Mouse (Mus musculus): ENCODE data around the gene Rock2. TPM values are rescaled to one million over a fixed set of nuclear protein-coding genes. Genes with fewer than 3 reads are reported as not detected.

Gene Rock2
- polyA plus RNA-seq, 1 experiment from 2014 or later, result 13.3 TPM

- 82% methylated on average over 5 of the region's 5 CpGs for WGBS
- Histone ChIP-seq H3K36me3 (ENCODE audit: control insufficient read depth, insufficient read depth) (peaks cover 11% of the 10 kb centered on the region; the same call in 1 of the 2 replicates), H3K27ac (ENCODE audit: low read depth, low read length) (no peak overlapping the region), H3K4me3 (ENCODE audit: low read depth, low read length) (no peak overlapping the region), H3K9ac (ENCODE audit: low read depth, low read length) (no peak overlapping the region), H3K27me3 (replicated peaks; ENCODE audit: control insufficient read depth, insufficient read depth, low read length) (no peaks in the 10 kb centered on the region), H3K9me3 (ENCODE audit: control insufficient read depth) (no peaks in the 10 kb centered on the region), H3K4me1 (replicated peaks; ENCODE audit: control insufficient read depth, insufficient read depth, low read length) (0 out of 2 replicates have a peak, but pooled peaks cover 3% of the 10 kb centered on the region), H3K4me2 (replicated peaks; ENCODE audit: low read depth) (no peak overlapping the region)
- ATAC-seq, result no peak
- TF ChIP-seq CTCF (IDR thresholded peaks at IDR 0.05; ENCODE audit: low read depth), result no peak
Observed at GRCm38 (mm10) chr12:16996281-16996680, 101.6 kb downstream of the Rock2 start.

- H3K9ac ChIP-seq (ENCODE audit: low read depth, low read length), result no peak overlapping the region
- H3K27me3 ChIP-seq (replicated peaks; ENCODE audit: control insufficient read depth, insufficient read depth, low read length), result no peaks in the 10 kb centered on the region
- no peak for ATAC-seq
- no peak overlapping the region for H3K4me2 ChIP-seq (replicated peaks; ENCODE audit: low read depth)
- no peaks in the 10 kb centered on the region for H3K9me3 ChIP-seq (ENCODE audit: control insufficient read depth)
- H3K36me3 ChIP-seq (ENCODE audit: control insufficient read depth, insufficient read depth), result peaks cover 11% of the 10 kb centered on the region; the same call in 1 of the 2 replicates
- H3K4me1 ChIP-seq (replicated peaks; ENCODE audit: control insufficient read depth, insufficient read depth, low read length), result 0 out of 2 replicates have a peak, but pooled peaks cover 3% of the 10 kb centered on the region
- no peak overlapping the region for H3K27ac ChIP-seq (ENCODE audit: low read depth, low read length)
- TF ChIP-seq CTCF (IDR thresholded peaks at IDR 0.05; ENCODE audit: low read depth), result no peak
- WGBS, result 90% methylated on average over 5 of the region's 5 CpGs
- no peak overlapping the region for H3K4me3 ChIP-seq (ENCODE audit: low read depth, low read length)
Observed at GRCm38 (mm10) chr12:16996886-16997462, 102.3 kb downstream of the Rock2 start.

GRCm38 (mm10) chr12:16999146-16999545 lies 104.5 kb downstream of the Rock2 start:
- no peak for ATAC-seq
- Histone ChIP-seq H3K4me1 (replicated peaks; ENCODE audit: control insufficient read depth, insufficient read depth, low read length) (0 out of 2 replicates have a peak, but pooled peaks cover 3% of the 10 kb centered on the region), H3K36me3 (ENCODE audit: control insufficient read depth, insufficient read depth) (peaks cover 8% of the 10 kb centered on the region; the same call in 1 of the 2 replicates), H3K9me3 (ENCODE audit: control insufficient read depth) (no peaks in the 10 kb centered on the region), H3K4me3 (ENCODE audit: low read depth, low read length) (peak overlapping the region; percentile 44), H3K9ac (ENCODE audit: low read depth, low read length) (no peak overlapping the region), H3K27ac (ENCODE audit: low read depth, low read length) (no peak overlapping the region), H3K4me2 (replicated peaks; ENCODE audit: low read depth) (peak overlapping the region; percentile 81), H3K27me3 (replicated peaks; ENCODE audit: control insufficient read depth, insufficient read depth, low read length) (no peaks in the 10 kb centered on the region)
- no peak for TF ChIP-seq CTCF (IDR thresholded peaks at IDR 0.05; ENCODE audit: low read depth)
- 9% methylated on average over 10 of the region's 10 CpGs for WGBS

- H3K9ac ChIP-seq (ENCODE audit: low read depth, low read length), result no peak within 1 kb of the TSS
Observed at GRCm38 (mm10) chr12:16999739-17000497, 105.2 kb downstream of the Rock2 start, which contains the start of gene Pqlc3. Gene Pqlc3, minus strand, starts transcription at chr12:17000408.

GRCm38 (mm10) chr12:17000628-17001027 lies 105.9 kb downstream of the Rock2 start:
- Histone ChIP-seq H3K27me3 (replicated peaks; ENCODE audit: control insufficient read depth, insufficient read depth, low read length) (no peaks in the 10 kb centered on the region), H3K4me2 (replicated peaks; ENCODE audit: low read depth) (peak overlapping the region; percentile 81), H3K4me1 (replicated peaks; ENCODE audit: control insufficient read depth, insufficient read depth, low read length) (0 out of 2 replicates have a peak, but pooled peaks cover 3% of the 10 kb centered on the region), H3K9ac (ENCODE audit: low read depth, low read length) (no peak overlapping the region), H3K36me3 (ENCODE audit: control insufficient read depth, insufficient read depth) (peaks cover 1% of the 10 kb centered on the region; the same call in 1 of the 2 replicates), H3K4me3 (ENCODE audit: low read depth, low read length) (no peak overlapping the region), H3K27ac (ENCODE audit: low read depth, low read length) (no peak overlapping the region), H3K9me3 (ENCODE audit: control insufficient read depth) (no peaks in the 10 kb centered on the region)
- WGBS, result 59% methylated on average over 6 of the region's 6 CpGs
- ATAC-seq, result no peak
- TF ChIP-seq CTCF (IDR thresholded peaks at IDR 0.05; ENCODE audit: low read depth), result no peak

More at GRCm38 (mm10) chr12:16999739-17000497, 105.2 kb downstream of the Rock2 start, which contains the start of gene Pqlc3:
- WGBS, result under 1% methylated on average over 57 of the region's 57 CpGs
- ATAC-seq, result peak; percentile 98
- TF ChIP-seq CTCF (IDR thresholded peaks at IDR 0.05; ENCODE audit: low read depth), result no peak
- 0 out of 2 replicates have a peak, but pooled peaks cover 3% of the 10 kb centered on the region for H3K4me1 ChIP-seq (replicated peaks; ENCODE audit: control insufficient read depth, insufficient read depth, low read length)
- peak within 1 kb of the TSS; percentile 81 for H3K4me2 ChIP-seq (replicated peaks; ENCODE audit: low read depth)
- H3K9me3 ChIP-seq (ENCODE audit: control insufficient read depth), result no peaks in the 10 kb centered on the region
- H3K36me3 ChIP-seq (ENCODE audit: control insufficient read depth, insufficient read depth), result peaks cover 5% of the 10 kb centered on the region; the same call in 1 of the 2 replicates
- H3K27ac ChIP-seq (ENCODE audit: low read depth, low read length), result peak within 1 kb of the TSS; percentile 64
- no peaks in the 10 kb centered on the region for H3K27me3 ChIP-seq (replicated peaks; ENCODE audit: control insufficient read depth, insufficient read depth, low read length)
- peak within 1 kb of the TSS; percentile 44 for H3K4me3 ChIP-seq (ENCODE audit: low read depth, low read length)

GRCm38 (mm10) chr12:17001211-17001610 lies 106.5 kb downstream of the Rock2 start:
- Histone ChIP-seq H3K9ac (ENCODE audit: low read depth, low read length) (no peak overlapping the region), H3K27ac (ENCODE audit: low read depth, low read length) (no peak overlapping the region), H3K4me1 (replicated peaks; ENCODE audit: control insufficient read depth, insufficient read depth, low read length) (0 out of 2 replicates have a peak, but pooled peaks cover 3% of the 10 kb centered on the region), H3K9me3 (ENCODE audit: control insufficient read depth) (no peaks in the 10 kb centered on the region), H3K4me3 (ENCODE audit: low read depth, low read length) (no peak overlapping the region), H3K4me2 (replicated peaks; ENCODE audit: low read depth) (no peak overlapping the region), H3K27me3 (replicated peaks; ENCODE audit: control insufficient read depth, insufficient read depth, low read length) (no peaks in the 10 kb centered on the region), H3K36me3 (ENCODE audit: control insufficient read depth, insufficient read depth) (no peaks in the 10 kb centered on the region)
- TF ChIP-seq CTCF (IDR thresholded peaks at IDR 0.05; ENCODE audit: low read depth), result no peak
- ATAC-seq, result no peak
- WGBS, result 60% methylated on average over 4 of the region's 4 CpGs
